Mouse (Mus musculus): ENCODE data around the gene Lce6a.

Gene Lce6a

GRCm38 (mm10) chr3:92621560-92621959, at the start of gene Lce6a:
Gene Lce6a (minus strand): TSS chr3:92621660.
- in situ Hi-C loops (cut with MboI), result no loop called here

DNA sequence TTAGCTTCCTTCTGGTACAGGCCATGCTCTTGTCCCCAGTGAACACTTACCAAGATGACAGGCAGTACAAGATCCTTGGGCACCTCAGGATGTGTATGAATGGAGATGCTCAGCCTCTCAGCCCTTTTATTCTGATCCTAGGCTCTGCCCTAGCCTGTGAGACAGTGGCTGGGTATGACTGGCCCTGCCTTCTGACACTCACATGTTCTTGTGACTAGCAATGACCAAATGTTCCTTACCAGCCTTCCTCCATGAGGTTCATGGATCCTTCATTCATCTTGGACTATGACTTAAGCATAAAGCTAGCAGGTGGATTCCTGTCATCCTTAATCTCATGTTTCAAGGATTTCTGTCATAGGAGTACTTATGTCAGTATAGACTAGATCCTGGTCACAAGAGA, 48.8 kb upstream of the Lce6a start, which contains the start of gene Lce1a2:
Gene Lce1a2, minus strand, starts transcription at position 101 of the 400 bp plus-strand sequence.
- in situ Hi-C loops (cut with MboI), result no loop called here

- in situ Hi-C loops (cut with MboI), result no loop called here
Observed at GRCm38 (mm10) chr3:92656826-92657225, 35.4 kb upstream of the Lce6a start, which contains the start of gene Lce1b. Gene Lce1b (minus strand): TSS chr3:92656926.

DNA sequence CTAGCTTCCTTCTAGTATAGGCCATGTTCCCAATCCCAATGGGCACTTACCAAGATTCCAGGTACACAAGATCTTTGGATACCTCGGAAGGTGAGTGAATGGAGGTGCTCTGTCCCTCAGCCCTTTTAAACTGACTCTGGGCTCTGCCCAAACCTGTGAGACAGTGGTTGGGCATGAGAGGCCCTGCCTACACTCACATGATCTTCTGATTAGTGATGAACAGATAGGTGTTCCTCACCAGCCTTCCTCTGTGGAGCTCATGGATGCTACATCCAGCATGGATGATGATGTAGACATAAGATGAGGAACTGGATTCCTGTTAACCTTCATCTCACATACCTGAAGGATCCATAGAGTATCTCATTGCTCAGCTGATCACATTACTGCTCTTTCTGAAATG, 26.7 kb upstream of the Lce6a start, which contains the start of gene Lce1a1:
Gene Lce1a1, minus strand, starts transcription at position 101 of the 400 bp plus-strand sequence.
- in situ Hi-C loops (cut with MboI), result no loop called here

GRCm38 (mm10) chr3:92639854-92640253, 18.4 kb upstream of the Lce6a start:
- in situ Hi-C loops (cut with MboI), result no loop called here

- in situ Hi-C loops (cut with MboI), result no loop called here
Observed at GRCm38 (mm10) chr3:92638653-92638991, 17.2 kb upstream of the Lce6a start.

DNA sequence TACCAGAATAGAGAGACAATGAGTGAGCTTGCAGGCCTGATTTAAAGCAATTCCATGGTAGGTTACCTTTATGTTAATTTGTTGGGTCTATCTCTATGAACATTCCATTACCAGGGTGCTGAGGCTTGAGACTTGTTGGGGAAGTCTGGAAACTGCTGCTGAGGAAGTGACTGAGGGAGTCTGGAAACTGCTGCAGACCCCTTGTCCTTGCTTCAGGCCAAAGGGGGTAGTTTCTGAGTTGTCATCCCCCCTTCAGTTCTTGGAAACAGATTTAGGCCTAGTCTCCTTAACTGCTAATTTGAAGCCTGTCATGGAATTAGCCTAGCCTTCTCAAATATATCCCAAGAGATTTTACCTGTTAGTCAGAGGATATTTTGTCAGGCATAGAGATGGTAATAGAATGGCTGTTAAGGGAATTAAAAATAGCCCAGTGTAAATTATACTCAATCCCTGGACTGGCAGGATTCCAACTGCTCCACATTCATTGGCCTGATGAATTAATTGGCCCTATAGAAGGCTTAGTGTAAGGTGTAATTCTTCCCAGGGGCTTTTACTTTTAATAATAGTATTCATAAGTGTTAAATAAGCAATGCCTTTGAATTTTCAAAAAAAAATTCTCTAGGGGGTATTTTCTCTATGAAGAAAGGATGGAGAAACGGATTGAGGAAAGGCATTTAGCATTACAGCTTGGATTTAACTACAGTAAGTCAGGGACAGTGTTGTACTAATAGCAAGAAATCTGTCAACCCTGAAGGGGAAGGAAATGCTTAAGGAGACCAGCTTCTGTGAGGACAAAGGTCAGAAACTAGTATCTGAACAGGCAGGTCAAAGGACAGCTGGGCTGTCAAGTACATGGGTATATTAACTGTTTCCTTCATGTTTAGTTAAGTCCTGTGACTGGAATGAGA, 16.5 kb upstream of the Lce6a start:
- in situ Hi-C loops (cut with MboI), result no loop called here

GRCm38 (mm10) chr3:92609804-92610203, 11.7 kb downstream of the Lce6a start:
- in situ Hi-C loops (cut with MboI), result no loop called here

DNA sequence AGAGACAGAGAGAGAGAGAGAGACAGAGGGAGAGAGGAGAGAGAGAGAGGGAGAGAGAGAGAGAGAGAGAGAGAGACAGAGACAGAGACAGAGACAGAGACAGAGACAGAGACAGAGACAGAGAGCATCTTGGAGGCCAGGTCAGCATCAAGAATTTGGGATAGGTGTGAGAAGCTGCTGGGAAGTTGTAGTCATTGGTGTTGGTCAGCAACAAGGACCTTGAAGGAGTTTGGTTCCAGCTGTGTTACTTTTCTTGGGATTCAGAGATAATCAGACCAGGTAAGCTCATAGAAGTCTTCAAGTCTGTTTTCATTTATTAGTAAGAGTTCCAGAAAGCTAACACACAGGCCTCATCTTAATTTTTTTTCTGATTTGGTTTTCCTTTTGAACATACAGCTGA, 14.1 kb downstream of the Lce6a start, which contains the start of gene 2210017I01Rik:
Gene 2210017I01Rik, minus strand, starts transcription at position 101 of the 400 bp plus-strand sequence.
- in situ Hi-C loops (cut with MboI), result no loop called here

DNA sequence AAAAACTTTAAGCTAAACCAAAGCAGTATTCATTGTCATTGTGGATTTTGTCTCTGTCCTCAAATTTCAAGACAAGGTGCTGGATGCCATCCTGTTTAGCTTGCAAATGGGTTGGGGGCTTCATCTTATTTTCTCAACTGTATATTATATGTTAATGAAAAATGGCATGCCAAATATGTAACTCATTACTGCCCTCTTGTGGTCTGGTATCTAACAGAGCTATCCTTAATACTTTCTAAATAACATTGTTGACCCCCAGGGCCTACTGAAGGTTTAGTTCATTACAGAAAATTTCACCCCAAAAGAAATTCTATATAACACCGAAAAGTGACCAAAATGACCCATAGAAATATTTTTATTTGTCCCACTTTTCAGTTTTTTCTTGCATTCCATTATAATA, 19.3 kb downstream of the Lce6a start:
- in situ Hi-C loops (cut with MboI), result no loop called here

DNA sequence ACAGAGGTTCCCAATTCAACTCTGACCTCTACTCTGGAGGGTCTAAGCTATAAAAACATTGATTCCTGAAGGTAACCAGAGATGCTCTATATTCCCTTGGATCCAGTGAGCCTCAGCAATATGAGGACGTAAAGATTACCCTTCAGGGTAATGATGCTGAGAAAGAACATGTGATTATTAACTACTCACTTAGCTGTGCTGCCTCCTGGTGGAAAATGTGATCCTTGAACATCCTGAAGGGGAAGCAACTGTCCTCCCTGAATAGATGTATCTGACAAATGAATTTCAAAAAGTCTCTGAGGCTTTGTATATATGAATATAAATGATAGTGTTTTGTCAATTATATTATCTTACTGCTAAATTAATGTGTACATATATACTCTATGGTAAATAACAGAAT, 21.0 kb downstream of the Lce6a start:
- in situ Hi-C loops (cut with MboI), result no loop called here

DNA sequence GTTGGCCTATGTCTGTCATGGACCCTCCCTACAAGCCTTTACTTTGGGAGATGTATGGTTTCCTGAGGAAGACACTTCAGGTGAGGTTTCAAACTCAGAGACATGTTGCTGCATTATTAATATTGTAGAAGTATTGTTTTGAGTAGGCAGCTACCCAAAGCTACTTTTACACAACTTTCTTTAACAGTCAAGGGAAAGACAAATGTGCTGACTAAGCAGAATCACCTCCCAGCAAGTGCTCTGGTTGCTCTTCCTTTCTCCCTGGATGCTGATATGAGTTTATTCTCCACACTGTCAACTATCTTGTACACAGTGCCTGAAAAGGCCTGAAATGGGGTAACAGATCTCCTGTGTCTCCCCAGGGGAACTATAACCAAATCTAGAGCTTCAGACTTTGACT, 21.5 kb downstream of the Lce6a start:
- in situ Hi-C loops (cut with MboI), result no loop called here

GRCm38 (mm10) chr3:92598429-92598828, 23.0 kb downstream of the Lce6a start:
- in situ Hi-C loops (cut with MboI), result no loop called here

- in situ Hi-C loops (cut with MboI), result no loop called here
Observed at GRCm38 (mm10) chr3:92588858-92589257, 32.6 kb downstream of the Lce6a start, which contains the start of gene Smcp. Gene Smcp (minus strand): TSS chr3:92588997.

DNA sequence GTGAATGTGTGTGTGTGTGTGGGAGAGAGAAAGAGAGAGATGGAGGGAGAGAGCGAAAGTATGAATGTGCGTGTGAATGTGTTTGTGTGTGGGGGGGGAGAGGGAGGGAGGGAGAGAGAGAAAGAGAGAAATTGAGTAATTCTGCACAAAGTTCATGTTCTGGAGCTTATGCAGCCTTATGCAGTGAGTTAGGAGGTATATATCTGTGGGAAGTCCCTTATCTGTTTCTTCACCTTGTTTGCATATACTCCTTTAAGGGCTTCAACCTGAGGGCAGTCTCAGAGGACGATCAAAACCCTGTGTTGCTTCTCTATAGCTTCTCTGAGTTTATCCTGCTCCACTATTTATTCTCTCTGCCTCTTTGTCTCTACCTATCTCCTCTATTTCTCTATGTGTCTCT, 34.3 kb downstream of the Lce6a start:
- in situ Hi-C loops (cut with MboI), result no loop called here

DNA sequence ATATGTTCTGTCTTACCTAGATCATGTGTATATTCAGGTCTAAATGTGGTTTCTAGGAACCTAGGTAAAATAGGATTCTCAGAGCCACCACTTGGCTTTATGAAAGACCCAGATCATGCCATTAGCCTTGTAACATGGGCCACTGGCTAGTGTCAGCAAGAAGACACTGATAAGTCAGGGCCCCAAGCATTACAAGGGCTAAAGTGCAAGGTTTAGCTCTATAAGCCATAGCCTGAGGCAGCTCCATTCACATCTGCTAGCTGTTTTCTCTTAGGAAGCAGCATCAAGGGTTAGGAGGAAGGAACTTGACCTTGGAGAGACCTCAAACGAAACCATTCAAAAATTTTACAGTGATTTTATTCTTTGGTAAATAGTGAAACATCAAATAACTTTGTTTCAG, 36.4 kb downstream of the Lce6a start:
- in situ Hi-C loops (cut with MboI), result no loop called here

DNA sequence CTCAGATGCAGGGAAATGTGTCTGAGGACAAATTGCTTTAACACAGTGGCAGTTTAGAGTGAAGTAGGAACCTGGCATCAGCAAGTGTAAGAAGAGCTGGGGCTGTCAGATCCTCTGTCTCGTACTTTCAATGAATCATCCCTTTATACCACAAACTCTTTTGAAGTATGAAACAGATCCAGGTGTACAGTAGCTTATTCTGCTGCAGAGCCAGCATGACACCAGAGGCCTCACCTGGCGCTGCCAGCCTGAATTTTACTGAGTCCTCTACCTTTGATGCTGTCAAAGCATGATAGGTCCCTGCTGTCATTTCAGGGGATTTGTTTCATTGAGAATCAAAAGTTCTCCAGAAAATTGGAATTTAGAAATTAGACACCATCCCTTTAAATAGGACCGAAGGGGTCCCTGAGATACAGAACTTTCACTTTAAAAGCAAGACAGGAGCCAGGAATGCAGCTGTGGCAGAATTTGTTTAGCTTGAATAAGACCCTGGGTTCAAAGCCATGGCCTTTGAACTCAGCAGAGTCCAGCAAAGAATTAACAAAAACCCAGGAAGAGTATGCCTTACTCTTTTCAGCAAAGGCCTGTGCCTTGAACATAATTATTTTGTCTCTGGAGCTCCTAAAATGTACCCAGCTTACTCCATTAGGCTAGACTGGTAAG, 38.2 kb downstream of the Lce6a start:
- in situ Hi-C loops (cut with MboI), result no loop called here

DNA sequence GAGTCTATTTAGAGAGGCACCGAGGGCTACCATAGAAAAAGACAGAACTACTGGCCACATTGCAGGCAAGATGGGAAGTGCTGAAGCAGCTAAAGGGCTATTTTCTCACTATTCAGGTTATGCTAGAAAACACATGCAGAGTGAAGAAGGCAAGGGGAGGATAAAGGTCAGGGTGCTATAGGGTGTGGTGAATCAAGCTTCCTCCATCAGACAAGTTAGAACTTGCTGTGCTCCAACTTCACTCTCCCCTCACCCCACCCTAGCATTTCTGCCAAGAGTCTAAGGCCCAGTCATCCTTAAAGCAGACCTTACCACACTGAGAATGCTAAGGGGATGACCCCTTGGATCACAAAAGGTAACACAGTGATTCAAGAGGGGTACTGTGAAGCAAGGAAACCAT, 42.0 kb downstream of the Lce6a start:
- in situ Hi-C loops (cut with MboI), result no loop called here

DNA sequence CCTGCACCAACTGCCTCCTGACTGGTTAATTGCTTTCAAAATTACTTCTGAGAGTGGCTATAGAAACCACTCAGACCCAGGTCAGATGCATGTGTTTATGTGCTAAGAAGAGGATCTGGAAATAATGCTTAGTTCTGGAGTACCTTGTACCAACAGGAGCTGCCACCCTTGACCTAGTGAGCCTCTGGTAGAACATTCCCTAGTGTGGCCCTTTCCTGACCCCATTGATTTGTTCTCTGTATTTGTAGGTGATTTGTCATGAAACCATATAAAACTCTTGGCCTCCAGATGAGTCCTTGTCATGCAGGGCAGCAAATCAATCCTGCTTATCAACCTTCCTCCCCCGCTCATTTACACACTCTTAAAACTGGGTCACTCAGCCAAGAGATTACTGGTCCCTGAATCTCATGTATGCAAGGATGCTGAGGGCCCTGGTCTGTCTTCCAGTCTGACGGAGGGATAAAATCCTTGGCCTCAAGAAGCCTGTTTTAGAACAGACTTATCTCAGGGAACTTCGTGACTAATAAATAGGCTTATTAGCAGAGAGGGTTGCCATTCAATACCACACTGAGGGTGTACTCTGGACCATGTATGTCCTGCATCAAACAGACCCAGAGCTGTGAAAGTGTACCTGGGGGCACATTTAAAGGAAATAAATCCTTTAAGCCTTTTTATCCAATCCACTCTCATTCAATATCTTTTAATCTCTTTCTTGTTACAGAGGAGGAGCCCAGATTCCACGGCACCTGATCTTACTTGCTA, 42.6 kb downstream of the Lce6a start:
- in situ Hi-C loops (cut with MboI), result no loop called here

- in situ Hi-C loops (cut with MboI), result no loop called here
Observed at GRCm38 (mm10) chr3:92573449-92574041, 47.9 kb downstream of the Lce6a start, which contains the start of gene Ivl. Gene Ivl (minus strand): TSS chr3:92573735.

DNA sequence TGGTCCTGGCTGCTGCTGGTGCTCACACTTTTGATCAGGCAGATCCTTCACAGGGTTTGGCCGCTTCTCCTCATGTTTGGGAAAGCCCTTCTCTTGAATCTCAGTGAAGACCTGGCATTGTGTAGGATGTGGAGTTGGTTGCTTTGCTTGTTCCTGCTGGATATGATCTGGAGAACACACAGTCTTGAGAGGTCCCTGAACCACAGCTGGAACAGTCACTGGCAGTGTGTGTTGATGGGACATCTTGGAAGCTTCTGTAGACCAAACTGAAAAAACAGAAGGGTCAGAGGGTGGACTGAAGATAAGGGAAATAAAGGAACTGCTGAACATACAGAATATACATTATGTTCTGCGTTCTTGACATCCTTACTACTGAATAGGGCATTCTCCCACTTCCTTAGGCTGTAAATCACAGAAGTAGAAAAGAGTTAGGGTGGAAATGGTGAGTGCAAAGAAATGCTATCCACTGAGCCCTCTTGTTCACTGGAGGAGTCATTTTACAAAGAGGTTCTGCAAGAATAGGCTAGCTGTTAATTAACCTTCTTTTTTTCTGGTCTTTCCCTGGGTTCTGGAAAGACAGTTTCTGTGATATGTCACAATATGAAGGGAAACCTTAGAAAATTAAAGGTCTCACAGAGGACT, 48.8 kb downstream of the Lce6a start:
- in situ Hi-C loops (cut with MboI), result no loop called here

All from mature B cell (primary cell).